Mouse (Mus musculus) liver, embryonic 12.5 days (tissue): ENCODE measurements around the gene Olfr1183. TPM values are rescaled to one million over a fixed set of nuclear protein-coding genes. Genes with fewer than 3 reads are reported as not detected.
"Not testable (repeated sequence)": the region's sequence is repeated elsewhere in the genome, so short reads cannot be mapped to it uniquely, and the experiment has no call there.

Experiments used
- ATAC-seq: fragments of 200-750 bp; cut with Nextera tagmentation; 2 replicates; pipeline ENCODE4 v1.8.0; 2017; ENCODE audit warnings: moderate number of reproducible peaks, mild to moderate bottlenecking, moderate library complexity
- H3K27ac ChIP-seq: fragments of 300-500 bp; sonication (generic); 2 replicates; pipeline ENCODE4 v1.5.1; 2016; ENCODE audit warnings: mild to moderate bottlenecking
- H3K27me3 ChIP-seq: fragments of 300-500 bp; sonication (generic); replicated peaks from 2 replicates; pipeline ENCODE4 v1.6.1; 2016; ENCODE audit warnings: mild to moderate bottlenecking, moderate library complexity
- H3K36me3 ChIP-seq: fragments of 300-500 bp; sonication (generic); 2 replicates; pipeline ENCODE4 v1.6.1; 2016; ENCODE audit warnings: mild to moderate bottlenecking, moderate library complexity
- H3K4me1 ChIP-seq: fragments of 300-500 bp; sonication (generic); 2 replicates; pipeline ENCODE4 v1.6.1; 2016
- H3K4me2 ChIP-seq: fragments of 300-500 bp; sonication (generic); 2 replicates; pipeline ENCODE4 v1.6.1; 2016; ENCODE audit warnings: mild to moderate bottlenecking, moderate library complexity
- H3K4me3 ChIP-seq: fragments of 300-500 bp; sonication (generic); 2 replicates; pipeline ENCODE4 v1.5.1; 2016; ENCODE audit warnings: mild to moderate bottlenecking, moderate library complexity
- H3K9ac ChIP-seq: fragments of 300-500 bp; sonication (generic); 2 replicates; pipeline ENCODE4 v1.6.1; 2016; ENCODE audit warnings: mild to moderate bottlenecking, moderate library complexity
- H3K9me3 ChIP-seq: fragments of 300-500 bp; sonication (generic); replicated peaks from 2 replicates; pipeline ENCODE4 v1.6.1; 2016; ENCODE audit warnings: mild to moderate bottlenecking, moderate library complexity
- WGBS: fragments of 180-500 bp; shearing (Covaris S2); methylation state at CpG from one replicate; pipeline ENCODE4 v1.1.7; 2016; ENCODE audit not compliant: insufficient replicate concordance; 5-methylcytosine and 5-hydroxymethylcytosine counted together
- polyA plus RNA-seq: library from polyadenylated mRNA; unstranded; fragments of >200 nt; fragmentation: Nextera tagmentation; extraction: Ambion mirVana; gene quantifications from 2 replicates; pipeline ENCODE4 v1.2.1, GENCODE M21; 2016

Olfr1183 gene
- not detected in 2 replicates for polyA plus RNA-seq

GRCm38 (mm10) chr2:88454567-88454966 is at the start of gene Olfr1183:
Gene Olfr1183, plus strand, starts transcription at chr2:88454867.
- H3K4me3 ChIP-seq, H3K27me3 ChIP-seq, ATAC-seq, H3K27ac ChIP-seq, H3K9ac ChIP-seq, H3K4me1 ChIP-seq, H3K4me2 ChIP-seq, H3K36me3 ChIP-seq, H3K9me3 ChIP-seq: not testable (repeated sequence)
- 58% methylated on average over 1 of the region's 1 CpGs for WGBS

- H3K9me3 ChIP-seq: no peaks in the 10 kb centered on the region
- H3K9ac ChIP-seq: no peak within 1 kb of the TSS
- WGBS: 55% methylated on average over 3 of the region's 3 CpGs
- H3K27me3 ChIP-seq: no peaks in the 10 kb centered on the region
- H3K4me2 ChIP-seq: no peak within 1 kb of the TSS
- H3K36me3 ChIP-seq: no peaks in the 10 kb centered on the region
- no peaks in the 10 kb centered on the region for H3K4me1 ChIP-seq
- no peak within 1 kb of the TSS for H3K4me3 ChIP-seq
- no peak within 1 kb of the TSS for H3K27ac ChIP-seq
- ATAC-seq: no peak
Observed at GRCm38 (mm10) chr2:88406353-88406752, 48.3 kb upstream of the Olfr1183 start, which contains the start of gene Olfr1179. Gene Olfr1179, minus strand, starts transcription at chr2:88406453.

- H3K9me3 ChIP-seq: no peaks in the 10 kb centered on the region
- no peak for ATAC-seq
- H3K4me1 ChIP-seq: no peaks in the 10 kb centered on the region
- no peaks in the 10 kb centered on the region for H3K36me3 ChIP-seq
- H3K4me2 ChIP-seq: no peak within 1 kb of the TSS
- no peak within 1 kb of the TSS for H3K27ac ChIP-seq
- H3K27me3 ChIP-seq: no peaks in the 10 kb centered on the region
- H3K4me3 ChIP-seq: no peak within 1 kb of the TSS
- WGBS: 63% methylated on average over 2 of the region's 2 CpGs
- H3K9ac ChIP-seq: no peak within 1 kb of the TSS
Observed at GRCm38 (mm10) chr2:88419051-88419450, 35.6 kb upstream of the Olfr1183 start, which contains the start of gene Olfr1180. Gene Olfr1180, minus strand, starts transcription at chr2:88419151.

GRCm38 (mm10) chr2:88426071-88426470 is 28.6 kb upstream of the Olfr1183 start, which contains the start of gene Olfr1181:
Gene Olfr1181, minus strand, starts transcription at chr2:88426171.
- WGBS: 62% methylated on average over 1 of the region's 1 CpGs
- no peaks in the 10 kb centered on the region for H3K27me3 ChIP-seq
- no peak within 1 kb of the TSS for H3K4me2 ChIP-seq
- H3K4me3 ChIP-seq: no peak within 1 kb of the TSS
- H3K36me3 ChIP-seq: no peaks in the 10 kb centered on the region
- no peaks in the 10 kb centered on the region for H3K4me1 ChIP-seq
- H3K9me3 ChIP-seq: no peaks in the 10 kb centered on the region
- ATAC-seq: no peak
- H3K9ac ChIP-seq: no peak within 1 kb of the TSS
- no peak within 1 kb of the TSS for H3K27ac ChIP-seq

- H3K9me3 ChIP-seq: no peaks in the 10 kb centered on the region
- no peaks in the 10 kb centered on the region for H3K4me1 ChIP-seq
- H3K27me3 ChIP-seq: no peaks in the 10 kb centered on the region
- no peak within 1 kb of the TSS for H3K4me3 ChIP-seq
- ATAC-seq: no peak
- no peak within 1 kb of the TSS for H3K4me2 ChIP-seq
- H3K27ac ChIP-seq: no peak within 1 kb of the TSS
- 74% methylated on average over 1 of the region's 1 CpGs for WGBS
- no peak within 1 kb of the TSS for H3K9ac ChIP-seq
- no peaks in the 10 kb centered on the region for H3K36me3 ChIP-seq
Observed at GRCm38 (mm10) chr2:88449031-88449430, 5.6 kb upstream of the Olfr1183 start, which contains the start of gene Gm13757. Gene Gm13757, minus strand, starts transcription at chr2:88449131.

GRCm38 (mm10) chr2:88483298-88483697 is 28.6 kb downstream of the Olfr1183 start, which contains the start of gene Olfr1184:
Gene Olfr1184, plus strand, starts transcription at chr2:88483598.
- no peaks in the 10 kb centered on the region for H3K4me1 ChIP-seq
- H3K4me3 ChIP-seq: no peak within 1 kb of the TSS
- no peak within 1 kb of the TSS for H3K9ac ChIP-seq
- no peak within 1 kb of the TSS for H3K4me2 ChIP-seq
- 71% methylated on average over 2 of the region's 2 CpGs for WGBS
- no peak within 1 kb of the TSS for H3K27ac ChIP-seq
- no peak for ATAC-seq
- no peaks in the 10 kb centered on the region for H3K9me3 ChIP-seq
- H3K36me3 ChIP-seq: no peaks in the 10 kb centered on the region
- no peaks in the 10 kb centered on the region for H3K27me3 ChIP-seq

- WGBS: 38% methylated on average over 2 of the region's 2 CpGs
- Histone ChIP-seq H3K36me3 (no peaks in the 10 kb centered on the region), H3K4me3 (no peak within 1 kb of the TSS), H3K4me2 (no peak within 1 kb of the TSS), H3K9me3 (0 out of 2 replicates have a peak, but pooled peaks cover 3% of the 10 kb centered on the region), H3K27me3 (no peaks in the 10 kb centered on the region), H3K27ac (no peak within 1 kb of the TSS), H3K4me1 (no peaks in the 10 kb centered on the region), H3K9ac (no peak within 1 kb of the TSS)
- no peak for ATAC-seq
Observed at GRCm38 (mm10) chr2:88493020-88493419, 38.4 kb downstream of the Olfr1183 start, which contains the start of gene Olfr1185-ps1. Gene Olfr1185-ps1, plus strand, starts transcription at chr2:88493320.

GRCm38 (mm10) chr2:88518251-88518650 is 63.6 kb downstream of the Olfr1183 start, which contains the start of gene Olfr1186:
Gene Olfr1186, plus strand, starts transcription at chr2:88518551.
- Histone ChIP-seq H3K4me3 (no peak within 1 kb of the TSS), H3K4me2 (no peak within 1 kb of the TSS), H3K9me3 (no peaks in the 10 kb centered on the region), H3K9ac (no peak within 1 kb of the TSS), H3K36me3 (no peaks in the 10 kb centered on the region), H3K27ac (no peak within 1 kb of the TSS), H3K27me3 (no peaks in the 10 kb centered on the region), H3K4me1 (no peaks in the 10 kb centered on the region)
- WGBS: 61% methylated on average over 2 of the region's 2 CpGs
- no peak for ATAC-seq

Other genes with a start within 250 kb of the Olfr1183 start
- not detected in 2 replicates for gene Olfr1170, start 226.5 kb upstream of the Olfr1183 start, polyA plus RNA-seq
- gene Olfr1173, start 175.0 kb upstream of the Olfr1183 start, polyA plus RNA-seq: not detected in 2 replicates
- gene Olfr1174-ps, start 139.7 kb upstream of the Olfr1183 start, polyA plus RNA-seq: not detected in 2 replicates
- gene Olfr1175-ps, start 127.7 kb upstream of the Olfr1183 start, polyA plus RNA-seq: not detected in 2 replicates
- gene Olfr1176, start 118.1 kb upstream of the Olfr1183 start, polyA plus RNA-seq: not detected in 2 replicates
- gene Olfr1177-ps, start 108.4 kb upstream of the Olfr1183 start, polyA plus RNA-seq: not detected in 2 replicates
- gene Olfr1178, start 67.8 kb upstream of the Olfr1183 start, polyA plus RNA-seq: not detected in 2 replicates
- not detected in 2 replicates for gene Olfr1179, start 48.4 kb upstream of the Olfr1183 start, polyA plus RNA-seq
- gene Olfr1180, start 35.7 kb upstream of the Olfr1183 start, polyA plus RNA-seq: not detected in 2 replicates
- not detected in 2 replicates for gene Olfr1181, start 28.7 kb upstream of the Olfr1183 start, polyA plus RNA-seq
- gene Gm13757, start 5.7 kb upstream of the Olfr1183 start, polyA plus RNA-seq: not detected in 2 replicates
- gene Olfr1184, start 28.7 kb downstream of the Olfr1183 start, polyA plus RNA-seq: not detected in 2 replicates
- gene Olfr1185-ps1, start 38.5 kb downstream of the Olfr1183 start, polyA plus RNA-seq: not detected in 2 replicates
- not detected in 2 replicates for gene Olfr1186, start 63.7 kb downstream of the Olfr1183 start, polyA plus RNA-seq
- not detected in 2 replicates for gene Olfr1188, start 102.1 kb downstream of the Olfr1183 start, polyA plus RNA-seq
- gene Olfr1189, start 131.6 kb downstream of the Olfr1183 start, polyA plus RNA-seq: not detected in 2 replicates
- not detected in 2 replicates for gene Olfr1191-ps1, start 185.7 kb downstream of the Olfr1183 start, polyA plus RNA-seq
- not detected in 2 replicates for gene Olfr1192-ps1, start 193.6 kb downstream of the Olfr1183 start, polyA plus RNA-seq
- gene Olfr1193, start 220.8 kb downstream of the Olfr1183 start, polyA plus RNA-seq: not detected in 2 replicates
- gene Olfr1195, start 234.3 kb downstream of the Olfr1183 start, polyA plus RNA-seq: not detected in 2 replicates
- gene Olfr1196, start 249.7 kb downstream of the Olfr1183 start, polyA plus RNA-seq: not detected in 2 replicates